Mouse (Mus musculus): ENCODE measurements around the gene March1. TPM values are rescaled to one million over a fixed set of nuclear protein-coding genes. Genes with fewer than 3 reads are reported as not detected.
"Not testable (repeated sequence)": the region's sequence is repeated elsewhere in the genome, so short reads cannot be mapped to it uniquely, and the experiment has no call there.

The March1 gene
- polyA plus RNA-seq, 1 experiment from 2014 or later = 0.14 TPM

DNA sequence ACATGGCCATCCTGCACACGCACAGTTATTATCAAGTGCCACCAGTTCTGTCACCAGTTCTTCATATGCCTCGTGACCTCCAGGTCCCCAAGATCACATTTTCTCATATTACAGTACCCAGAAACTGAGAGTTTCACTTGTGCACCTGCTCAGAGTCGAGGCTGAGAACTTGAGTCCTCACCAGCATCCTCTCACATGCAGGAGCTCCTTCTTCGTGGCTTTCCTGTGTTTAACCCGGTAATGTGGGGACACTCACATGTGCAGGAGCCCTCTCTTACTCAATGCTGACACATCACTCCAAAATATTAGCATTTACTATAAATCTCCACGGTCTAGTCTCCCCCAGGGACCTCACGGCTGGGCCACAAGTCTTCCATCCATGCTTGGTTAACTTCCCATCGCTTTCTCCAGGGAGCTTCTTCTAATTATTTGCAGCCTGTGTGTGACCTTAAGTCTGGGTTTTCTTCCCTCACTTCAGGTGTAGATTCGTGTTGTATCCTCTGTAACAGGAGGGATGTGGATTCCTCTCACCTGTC, 792.4 kb downstream of the March1 start:
- no peaks in the 10 kb centered on the region for H3K36me3 ChIP-seq
- H3K4me1 ChIP-seq = no peaks in the 10 kb centered on the region
- H3K27ac ChIP-seq = no peak overlapping the region
- DNase-seq (ENCODE audit: low spot score) = no peak
- no peak overlapping the region for H3K4me3 ChIP-seq
- WGBS = 76% methylated on average over 9 of the region's 9 CpGs
- no peaks in the 10 kb centered on the region for H3K9me3 ChIP-seq
- no peaks in the 10 kb centered on the region for H3K27me3 ChIP-seq (ENCODE audit: insufficient read depth, poor library complexity, severe bottlenecking)

DNA sequence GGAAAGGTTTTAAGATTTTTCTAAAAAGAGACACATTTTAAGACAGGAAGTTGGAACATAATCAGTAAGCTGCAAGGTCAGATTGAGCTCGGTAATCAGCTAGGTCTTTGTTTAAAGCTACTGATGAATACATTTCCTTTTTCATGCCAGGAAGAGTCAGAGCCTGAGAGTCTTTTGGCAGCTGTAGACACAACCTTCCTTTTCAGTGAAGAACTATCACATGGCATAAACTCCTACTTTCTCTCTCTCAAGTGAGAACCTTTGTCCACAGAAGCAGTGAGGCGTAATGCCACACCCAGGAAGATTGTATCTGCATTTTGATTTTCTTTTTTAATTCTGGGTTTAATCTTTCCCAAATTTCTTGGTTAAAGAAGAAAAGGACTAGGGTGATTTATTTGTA, 795.4 kb downstream of the March1 start:
- H3K9me3 ChIP-seq = no peaks in the 10 kb centered on the region
- no peaks in the 10 kb centered on the region for H3K36me3 ChIP-seq
- H3K27ac ChIP-seq = no peak overlapping the region
- 53% methylated on average over 2 of the region's 2 CpGs for WGBS
- DNase-seq (ENCODE audit: low spot score) = no peak
- H3K27me3 ChIP-seq (ENCODE audit: insufficient read depth, poor library complexity, severe bottlenecking) = no peaks in the 10 kb centered on the region
- no peaks in the 10 kb centered on the region for H3K4me1 ChIP-seq
- no peak overlapping the region for H3K4me3 ChIP-seq

DNA sequence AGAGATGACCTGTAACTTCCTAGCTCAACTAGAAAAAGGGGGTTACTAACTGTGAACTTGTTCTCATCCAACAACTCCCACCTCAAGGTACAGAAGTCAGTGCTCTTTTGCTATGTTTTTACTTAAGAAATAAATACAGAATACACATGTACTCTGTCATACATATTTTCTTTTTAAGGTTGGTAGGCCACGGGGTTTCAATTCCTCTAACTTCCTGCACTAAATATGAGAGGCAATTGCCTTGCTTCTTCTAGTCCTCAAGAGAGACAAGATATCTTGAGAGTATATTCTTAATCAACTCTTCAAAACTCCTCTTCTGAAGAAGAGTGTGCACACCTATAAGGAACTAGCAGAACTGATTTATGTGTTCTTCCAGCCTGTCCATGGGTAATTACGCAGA, 797.5 kb downstream of the March1 start:
- Histone ChIP-seq H3K27me3 (ENCODE audit: insufficient read depth, poor library complexity, severe bottlenecking) (no peaks in the 10 kb centered on the region), H3K9me3 (no peaks in the 10 kb centered on the region), H3K4me3 (no peak overlapping the region), H3K36me3 (no peaks in the 10 kb centered on the region), H3K27ac (no peak overlapping the region), H3K4me1 (no peaks in the 10 kb centered on the region)
- 78% methylated on average over 2 of the region's 2 CpGs for WGBS
- no peak for DNase-seq (ENCODE audit: low spot score)

DNA sequence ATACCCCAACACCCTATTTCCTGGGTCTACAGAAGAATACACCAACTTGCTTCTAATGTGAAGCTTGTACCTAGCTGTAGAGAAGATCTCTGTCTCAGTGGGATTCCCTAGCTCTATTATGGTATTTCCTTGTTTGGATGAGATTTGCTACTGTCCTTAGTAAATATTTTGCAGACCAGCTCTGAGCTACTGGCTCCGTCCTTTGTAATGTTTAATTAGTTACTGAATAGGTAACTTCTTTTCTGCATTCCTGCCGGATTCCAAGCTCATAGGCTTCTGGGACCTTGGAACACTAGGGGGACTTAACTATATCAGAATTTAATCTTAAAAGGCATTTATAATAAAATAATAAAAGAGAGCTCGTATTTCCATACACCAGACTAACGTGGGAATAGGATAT, 799.9 kb downstream of the March1 start:
- H3K4me1 ChIP-seq; DNase-seq (ENCODE audit: low spot score): not testable (repeated sequence)
- WGBS = 80% methylated on average over 4 of the region's 4 CpGs

DNA sequence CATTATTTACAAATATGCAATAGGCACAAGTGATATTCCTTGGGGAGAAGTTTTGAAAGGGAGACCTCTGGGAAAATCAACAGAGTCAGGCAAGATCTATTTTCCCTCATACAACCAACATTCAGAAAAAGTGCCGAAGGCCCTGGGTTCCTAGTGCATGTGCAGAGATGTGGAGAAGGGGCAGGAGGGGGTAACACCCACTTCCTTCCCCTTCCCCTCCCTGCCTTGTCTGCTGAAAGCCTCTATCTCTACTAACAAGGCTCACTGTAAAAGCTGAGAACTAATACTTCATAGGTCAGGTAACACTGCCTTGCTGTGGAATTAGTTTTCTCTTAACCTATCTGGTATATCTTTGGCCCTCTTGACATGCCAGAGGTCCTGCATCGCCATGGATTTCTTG, 812.9 kb downstream of the March1 start:
- no peaks in the 10 kb centered on the region for H3K9me3 ChIP-seq
- 56% methylated on average over 2 of the region's 2 CpGs for WGBS
- H3K4me1 ChIP-seq = no peaks in the 10 kb centered on the region
- no peaks in the 10 kb centered on the region for H3K36me3 ChIP-seq
- DNase-seq (ENCODE audit: low spot score) = no peak
- H3K4me3 ChIP-seq = no peak overlapping the region
- H3K27me3 ChIP-seq (ENCODE audit: insufficient read depth, poor library complexity, severe bottlenecking) = no peaks in the 10 kb centered on the region
- H3K27ac ChIP-seq = no peak overlapping the region

More for the DNA sequence above, 799.9 kb downstream of the March1 start:
- not testable (repeated sequence) for H3K4me3 ChIP-seq; H3K36me3 ChIP-seq; H3K9me3 ChIP-seq; H3K27me3 ChIP-seq (ENCODE audit: insufficient read depth, poor library complexity, severe bottlenecking); H3K27ac ChIP-seq

DNA sequence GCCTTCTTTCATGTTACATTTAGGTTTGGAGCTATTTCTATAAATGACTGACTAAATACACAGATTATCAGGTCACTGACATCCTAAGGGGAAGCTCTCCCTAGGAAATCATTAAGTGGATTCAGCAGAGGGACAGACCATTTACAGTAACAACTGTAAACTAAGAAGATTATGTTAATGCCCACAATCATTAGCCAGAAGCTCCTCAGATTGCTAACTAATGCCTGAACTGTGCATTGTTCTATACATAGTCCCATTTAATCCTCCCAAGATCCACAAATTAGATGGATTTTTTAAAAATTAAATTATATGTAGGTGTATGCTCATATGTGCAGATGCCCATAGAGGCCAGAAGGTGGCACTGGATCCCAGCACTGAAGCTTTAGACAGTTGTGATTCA, 815.9 kb downstream of the March1 start:
- H3K9me3 ChIP-seq = no peaks in the 10 kb centered on the region
- H3K27ac ChIP-seq = no peak overlapping the region
- no peaks in the 10 kb centered on the region for H3K27me3 ChIP-seq (ENCODE audit: insufficient read depth, poor library complexity, severe bottlenecking)
- H3K36me3 ChIP-seq = no peaks in the 10 kb centered on the region
- DNase-seq (ENCODE audit: low spot score) = no peak
- H3K4me1 ChIP-seq = no peaks in the 10 kb centered on the region
- H3K4me3 ChIP-seq = no peak overlapping the region

DNA sequence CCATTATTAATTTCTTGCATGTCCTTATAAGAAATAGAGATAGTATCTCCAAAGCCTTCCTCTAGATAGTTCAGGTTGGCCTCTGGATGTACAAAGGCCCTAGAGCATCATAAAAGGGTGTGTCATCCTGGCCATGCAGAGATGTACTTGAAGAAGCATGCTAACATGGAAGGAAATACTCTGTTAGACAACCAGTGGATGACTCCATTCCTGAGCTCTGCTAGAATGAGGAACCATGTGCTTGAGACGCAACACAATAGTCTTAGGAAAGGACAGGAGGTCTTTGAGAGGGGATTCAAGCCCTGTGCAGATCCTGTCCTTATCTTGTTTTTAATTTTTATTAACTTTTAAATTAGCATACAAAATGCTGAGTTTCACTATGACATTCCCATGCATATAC, 819.1 kb downstream of the March1 start:
- H3K4me3 ChIP-seq = no peak overlapping the region
- H3K4me1 ChIP-seq = no peaks in the 10 kb centered on the region
- 89% methylated on average over 1 of the region's 1 CpGs for WGBS
- no peaks in the 10 kb centered on the region for H3K36me3 ChIP-seq
- no peak for DNase-seq (ENCODE audit: low spot score)
- H3K27ac ChIP-seq = no peak overlapping the region
- no peaks in the 10 kb centered on the region for H3K27me3 ChIP-seq (ENCODE audit: insufficient read depth, poor library complexity, severe bottlenecking)
- H3K9me3 ChIP-seq = no peaks in the 10 kb centered on the region

DNA sequence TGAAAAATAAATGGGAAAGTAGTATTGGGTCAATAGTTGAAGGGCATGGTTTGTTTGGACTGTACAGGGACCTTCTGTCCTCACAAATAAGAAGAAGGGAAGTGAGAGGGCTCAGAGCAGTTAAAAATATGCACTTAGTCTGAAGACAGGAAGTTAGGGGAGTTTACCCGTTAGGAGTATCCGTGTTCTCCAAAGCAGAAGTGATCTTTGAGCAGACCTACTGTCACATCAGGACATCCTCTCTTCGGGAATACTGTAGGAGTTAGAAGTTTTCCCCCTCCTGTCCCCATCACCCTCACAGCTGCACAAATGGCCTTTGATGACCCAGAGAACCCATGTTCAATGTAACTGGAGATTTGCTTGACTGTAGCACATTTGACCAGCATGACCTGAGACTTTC, 820.2 kb downstream of the March1 start:
- Histone ChIP-seq H3K27me3 (ENCODE audit: insufficient read depth, poor library complexity, severe bottlenecking) (no peaks in the 10 kb centered on the region), H3K36me3 (no peaks in the 10 kb centered on the region), H3K4me3 (no peak overlapping the region), H3K9me3 (no peaks in the 10 kb centered on the region), H3K4me1 (no peaks in the 10 kb centered on the region), H3K27ac (no peak overlapping the region)
- no peak for DNase-seq (ENCODE audit: low spot score)
- 71% methylated on average over 3 of the region's 3 CpGs for WGBS

DNA sequence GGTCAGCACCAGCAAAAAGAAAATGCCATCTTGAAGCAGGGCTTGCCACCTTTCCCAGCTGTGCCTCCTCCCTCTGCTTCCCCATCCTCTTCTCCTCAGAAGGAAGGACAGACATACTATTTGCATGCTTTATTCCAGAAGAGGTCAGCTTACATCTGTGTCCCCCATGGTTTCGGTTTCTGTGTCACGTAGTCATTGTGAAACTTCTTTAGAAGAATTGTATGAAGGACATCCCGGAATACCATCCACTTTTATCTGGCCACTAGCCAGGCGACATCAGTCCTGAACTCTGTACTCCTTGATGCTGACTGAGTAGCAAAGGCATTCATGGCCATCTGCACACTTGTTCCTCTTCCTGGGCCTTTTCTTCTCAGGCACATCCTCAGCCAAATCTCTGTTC, 820.8 kb downstream of the March1 start:
- Histone ChIP-seq H3K27me3 (ENCODE audit: insufficient read depth, poor library complexity, severe bottlenecking) (no peaks in the 10 kb centered on the region), H3K4me1 (no peaks in the 10 kb centered on the region), H3K36me3 (no peaks in the 10 kb centered on the region), H3K9me3 (no peaks in the 10 kb centered on the region), H3K27ac (no peak overlapping the region), H3K4me3 (no peak overlapping the region)
- WGBS = 85% methylated on average over 4 of the region's 4 CpGs
- DNase-seq (ENCODE audit: low spot score) = no peak

DNA sequence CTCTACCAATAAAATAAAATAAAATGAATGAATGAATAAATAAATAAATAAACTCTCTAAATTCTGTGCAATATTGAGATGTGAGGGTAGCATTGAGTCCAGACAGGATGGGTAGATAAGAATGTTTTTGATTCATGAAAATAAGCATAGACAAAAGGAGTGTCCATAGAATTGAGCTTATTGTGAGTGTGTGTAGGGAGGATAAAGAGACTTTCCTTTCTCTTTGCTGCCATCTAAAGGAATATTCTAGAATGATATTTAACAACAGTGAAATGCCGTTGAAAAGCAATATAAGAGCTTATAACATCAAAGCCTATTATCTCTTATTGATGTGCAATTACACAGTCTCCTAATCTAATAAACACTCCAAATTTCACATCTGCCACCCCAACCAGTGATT, 823.4 kb downstream of the March1 start:
- Histone ChIP-seq H3K4me3 (no peak overlapping the region), H3K4me1 (no peaks in the 10 kb centered on the region), H3K27ac (no peak overlapping the region), H3K27me3 (ENCODE audit: insufficient read depth, poor library complexity, severe bottlenecking) (no peaks in the 10 kb centered on the region), H3K9me3 (no peaks in the 10 kb centered on the region), H3K36me3 (no peaks in the 10 kb centered on the region)
- WGBS = 47% methylated on average over 1 of the region's 1 CpGs
- DNase-seq (ENCODE audit: low spot score) = no peak

DNA sequence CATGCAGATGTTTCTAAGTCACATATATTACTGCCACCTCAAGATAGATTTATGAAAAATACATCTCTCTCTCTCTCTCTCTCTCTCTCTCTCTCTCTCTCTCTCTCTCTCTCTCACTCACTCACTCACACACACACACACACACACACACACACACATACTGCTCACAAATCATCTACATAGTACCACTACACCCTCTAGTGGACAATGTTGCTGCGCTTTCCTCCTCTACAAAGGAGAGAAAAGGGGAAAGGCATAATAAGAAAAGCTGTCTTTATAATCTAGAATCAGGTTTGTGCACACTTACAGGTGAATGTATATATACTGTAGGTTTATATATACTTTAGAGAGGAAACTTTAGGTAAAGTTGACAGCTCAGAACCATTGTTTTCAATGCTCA, 825.1 kb downstream of the March1 start:
- no peak for DNase-seq (ENCODE audit: low spot score)
- Histone ChIP-seq H3K36me3 (no peaks in the 10 kb centered on the region), H3K4me3 (no peak overlapping the region), H3K4me1 (peaks cover 3% of the 10 kb centered on the region; the same call in 1 of the 2 replicates), H3K9me3 (no peaks in the 10 kb centered on the region), H3K27ac (no peak overlapping the region), H3K27me3 (ENCODE audit: insufficient read depth, poor library complexity, severe bottlenecking) (no peaks in the 10 kb centered on the region)
- 33% methylated on average over 1 of the region's 1 CpGs for WGBS

DNA sequence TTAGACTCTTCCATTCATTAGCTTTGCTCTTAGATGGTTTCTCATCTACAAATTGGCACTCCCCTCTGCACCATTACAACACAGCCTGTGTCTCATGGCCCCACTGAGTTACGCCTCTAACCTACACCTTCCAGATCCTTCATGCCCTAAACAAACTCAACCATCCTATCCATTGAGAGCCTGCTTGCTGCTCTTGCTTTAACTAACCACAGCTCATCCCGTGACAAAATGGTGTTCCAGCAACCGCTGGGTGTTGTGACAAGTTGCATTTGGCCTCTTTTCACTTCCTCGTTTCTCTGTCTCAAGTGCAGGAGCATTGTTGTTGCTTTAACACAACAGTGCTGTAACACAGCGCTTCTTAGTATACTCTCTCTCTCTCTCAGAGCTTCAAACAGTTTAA, 826.4 kb downstream of the March1 start:
- Histone ChIP-seq H3K27ac (no peak overlapping the region), H3K4me1 (peaks cover 3% of the 10 kb centered on the region; the same call in 1 of the 2 replicates), H3K27me3 (ENCODE audit: insufficient read depth, poor library complexity, severe bottlenecking) (no peaks in the 10 kb centered on the region), H3K36me3 (no peaks in the 10 kb centered on the region), H3K9me3 (no peaks in the 10 kb centered on the region), H3K4me3 (no peak overlapping the region)
- DNase-seq (ENCODE audit: low spot score) = no peak
- 69% methylated on average over 5 of the region's 5 CpGs for WGBS

DNA sequence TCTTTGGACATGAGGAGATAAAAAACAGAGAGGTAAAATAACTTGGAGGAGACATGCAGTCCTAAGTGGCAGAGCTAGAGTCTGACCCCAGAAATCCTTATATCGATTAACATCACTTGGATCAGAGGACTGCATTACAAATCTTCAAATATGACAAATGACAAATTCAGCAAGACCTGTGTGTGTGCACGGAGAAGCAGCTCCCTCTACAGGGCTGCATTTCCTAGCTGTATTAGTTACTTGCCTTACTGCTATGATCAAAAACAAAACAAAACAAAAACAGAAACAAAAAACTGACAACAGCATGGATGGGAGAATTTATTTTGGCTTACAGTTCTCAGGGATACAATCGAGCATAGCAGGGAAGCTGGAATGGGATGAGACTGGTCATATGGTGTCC, 827.7 kb downstream of the March1 start:
- DNase-seq (ENCODE audit: low spot score) = no peak
- no peaks in the 10 kb centered on the region for H3K27me3 ChIP-seq (ENCODE audit: insufficient read depth, poor library complexity, severe bottlenecking)
- peaks cover 3% of the 10 kb centered on the region; the same call in 1 of the 2 replicates for H3K4me1 ChIP-seq
- WGBS = 71% methylated on average over 3 of the region's 3 CpGs
- H3K36me3 ChIP-seq = no peaks in the 10 kb centered on the region
- no peak overlapping the region for H3K27ac ChIP-seq
- H3K9me3 ChIP-seq = no peaks in the 10 kb centered on the region
- H3K4me3 ChIP-seq = no peak overlapping the region

DNA sequence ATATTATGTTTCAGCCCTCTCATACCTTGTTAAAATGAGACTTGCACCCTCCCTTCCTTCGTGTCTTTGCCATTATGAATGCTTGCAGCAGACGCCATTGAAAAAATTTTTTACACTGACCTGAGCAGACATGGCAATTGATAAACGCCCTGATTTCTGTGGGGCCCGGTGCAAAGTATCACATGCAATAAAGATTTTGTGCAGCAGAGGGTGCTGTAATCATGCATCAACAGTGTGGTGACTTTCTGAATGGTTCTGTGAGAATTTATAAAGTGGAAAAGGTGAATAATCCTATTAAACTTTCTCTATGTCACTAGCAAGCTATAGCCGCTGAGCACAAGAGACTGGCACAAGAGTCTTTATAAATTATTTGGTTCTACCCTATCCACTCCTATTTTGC, 833.0 kb downstream of the March1 start:
- Histone ChIP-seq H3K27ac (no peak overlapping the region), H3K27me3 (ENCODE audit: insufficient read depth, poor library complexity, severe bottlenecking) (no peaks in the 10 kb centered on the region), H3K4me1 (peaks cover 3% of the 10 kb centered on the region; the same call in 1 of the 2 replicates), H3K4me3 (no peak overlapping the region), H3K9me3 (no peaks in the 10 kb centered on the region), H3K36me3 (no peaks in the 10 kb centered on the region)
- no peak for DNase-seq (ENCODE audit: low spot score)
- 20% methylated on average over 5 of the region's 5 CpGs for WGBS
